Mouse (Mus musculus): ENCODE measurements around the gene Arhgef16.

Arhgef16 gene

GRCm38 (mm10) chr4:154294262-154294731, 7.2 kb downstream of the Arhgef16 start:
- no peak for DNase-seq (ENCODE audit: extremely low spot score, low read depth, low spot score)

DNA sequence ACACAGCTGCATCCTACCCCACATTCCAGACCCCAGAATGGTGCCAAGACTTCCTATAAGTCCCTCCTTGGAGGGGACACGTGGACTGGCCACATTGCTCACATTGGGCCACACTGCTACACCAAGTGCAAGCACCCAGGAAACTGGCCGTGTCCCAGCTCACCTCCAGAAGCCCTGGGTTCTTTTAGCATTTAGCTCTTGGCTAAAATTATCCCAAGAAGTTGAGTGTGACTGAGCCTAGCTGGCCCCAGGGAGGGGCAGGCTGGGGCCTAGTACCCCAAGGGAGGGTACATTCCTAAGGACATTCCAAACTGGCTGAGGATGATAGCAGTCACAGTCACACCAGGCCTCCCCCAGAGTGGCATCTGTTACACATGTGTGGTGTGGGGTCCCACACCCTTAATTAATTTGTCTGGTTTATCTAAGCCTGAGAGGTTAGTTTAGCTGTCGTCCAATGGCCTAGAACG, 7.7 kb downstream of the Arhgef16 start:
- no peak for DNase-seq (ENCODE audit: extremely low spot score, low read depth, low spot score)

DNA sequence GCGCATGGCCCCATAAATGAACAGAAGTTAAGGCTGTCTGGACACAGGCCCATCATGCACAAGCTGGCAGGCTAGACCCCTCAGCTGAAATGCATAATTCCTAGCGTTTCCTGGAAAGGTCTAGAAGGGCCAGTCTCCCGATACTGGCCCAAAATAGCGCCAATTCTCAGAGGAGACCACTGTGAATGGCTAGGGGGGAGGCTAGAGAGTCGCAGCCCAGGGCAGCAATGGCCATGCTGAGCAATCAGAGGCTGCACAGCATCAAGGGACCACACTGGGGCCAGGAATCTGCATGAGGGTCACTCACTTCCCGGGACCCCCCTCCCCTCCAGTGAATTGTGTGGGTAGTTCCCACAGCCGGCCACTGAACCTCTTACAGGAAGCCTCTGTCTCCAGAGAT, 17.8 kb downstream of the Arhgef16 start:
- no peak for DNase-seq (ENCODE audit: extremely low spot score, low read depth, low spot score)

GRCm38 (mm10) chr4:154279481-154279880, 22.0 kb downstream of the Arhgef16 start:
- no peak for DNase-seq (ENCODE audit: extremely low spot score, low read depth, low spot score)

GRCm38 (mm10) chr4:154273000-154273399, 28.5 kb downstream of the Arhgef16 start:
- DNase-seq (ENCODE audit: extremely low spot score, low read depth, low spot score) = peak; percentile 58

- DNase-seq (ENCODE audit: extremely low spot score, low read depth, low spot score) = no peak
Observed at GRCm38 (mm10) chr4:154269520-154269919, 32.0 kb downstream of the Arhgef16 start.

DNA sequence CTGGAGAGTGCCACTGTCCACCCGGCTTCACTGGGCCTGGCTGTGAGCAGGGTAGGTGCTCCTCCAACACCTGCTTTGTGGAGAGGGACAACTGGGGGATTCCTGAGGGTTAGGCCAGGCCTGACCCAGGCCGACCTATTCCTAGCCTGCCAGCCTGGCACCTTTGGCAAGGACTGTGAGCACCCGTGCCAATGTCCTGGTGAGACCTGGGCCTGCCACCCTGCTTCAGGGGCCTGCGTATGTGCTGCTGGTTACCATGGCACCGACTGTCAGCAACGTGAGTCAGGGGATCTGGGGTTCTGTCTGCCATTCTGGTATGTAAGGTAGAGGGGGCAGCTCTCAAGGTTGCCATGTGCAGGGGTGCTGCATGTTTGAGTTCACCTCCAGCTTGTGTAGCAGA, 34.0 kb downstream of the Arhgef16 start:
- DNase-seq (ENCODE audit: extremely low spot score, low read depth, low spot score) = no peak

GRCm38 (mm10) chr4:154262071-154262470, 39.4 kb downstream of the Arhgef16 start:
- DNase-seq (ENCODE audit: extremely low spot score, low read depth, low spot score) = no peak

DNA sequence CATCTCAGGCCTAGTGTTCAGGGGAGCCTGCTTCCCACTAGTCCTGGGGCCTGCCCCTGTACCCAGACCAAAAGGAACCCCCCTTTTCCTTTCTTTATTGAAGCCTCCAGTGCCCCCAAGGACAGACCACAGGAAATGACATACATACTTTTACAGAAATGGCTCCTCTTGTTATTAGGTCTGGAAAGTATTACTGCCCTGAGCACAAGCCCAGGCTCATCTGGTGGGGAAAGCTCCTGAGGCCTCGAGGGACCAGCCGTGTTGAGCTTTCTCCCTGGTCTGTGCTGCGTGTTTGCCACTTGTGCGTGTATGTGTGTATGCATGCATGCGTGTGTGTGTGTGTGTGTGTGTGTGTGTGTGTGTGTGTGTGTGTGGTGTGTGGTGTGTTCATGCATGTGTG, 40.7 kb downstream of the Arhgef16 start:
- DNase-seq (ENCODE audit: extremely low spot score, low read depth, low spot score) = no peak

DNA sequence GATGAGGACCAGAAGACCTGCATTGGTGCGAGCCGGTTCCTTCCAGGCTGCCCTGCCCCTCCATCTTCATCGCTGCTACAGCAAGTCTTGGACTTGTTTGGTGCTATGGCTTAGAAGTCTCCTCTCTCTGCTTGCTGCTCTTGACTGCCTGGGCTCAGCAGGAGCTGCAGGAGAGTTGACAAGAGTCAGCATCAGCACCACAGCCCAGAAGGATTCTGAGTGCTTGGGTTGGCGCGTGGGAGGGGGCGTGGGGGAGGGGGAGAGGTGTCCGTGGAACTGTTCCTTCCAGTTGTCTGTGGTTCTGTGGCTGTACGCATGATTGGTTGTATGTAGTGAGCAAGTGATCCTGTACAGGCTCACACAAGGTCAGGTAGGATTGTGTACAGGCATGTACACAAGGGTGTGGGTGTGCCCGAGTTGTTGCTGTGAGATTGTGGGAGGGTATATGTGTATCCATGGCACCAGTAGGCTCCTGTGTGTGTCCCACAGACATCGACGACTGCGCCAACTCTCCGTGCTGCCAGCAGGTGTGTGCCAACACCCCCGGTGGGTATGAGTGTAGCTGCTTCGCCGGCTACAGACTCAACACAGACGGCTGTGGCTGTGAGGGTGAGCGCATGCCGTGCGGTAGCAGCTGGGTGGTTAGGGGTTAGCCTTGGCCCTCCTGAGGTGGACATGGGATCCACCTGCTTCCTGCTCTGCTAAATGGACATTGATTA, 48.8 kb downstream of the Arhgef16 start:
- DNase-seq (ENCODE audit: extremely low spot score, low read depth, low spot score) = no peak

- DNase-seq (ENCODE audit: extremely low spot score, low read depth, low spot score) = no peak
Observed at GRCm38 (mm10) chr4:154249316-154249715, 52.2 kb downstream of the Arhgef16 start.

GRCm38 (mm10) chr4:154248092-154248805, 53.2 kb downstream of the Arhgef16 start:
- no peak for DNase-seq (ENCODE audit: extremely low spot score, low read depth, low spot score)

GRCm38 (mm10) chr4:154247207-154248091, 54.0 kb downstream of the Arhgef16 start:
- no peak for DNase-seq (ENCODE audit: extremely low spot score, low read depth, low spot score)

GRCm38 (mm10) chr4:154246115-154247040, 55.1 kb downstream of the Arhgef16 start:
- DNase-seq (ENCODE audit: extremely low spot score, low read depth, low spot score) = peak; percentile 92

DNA sequence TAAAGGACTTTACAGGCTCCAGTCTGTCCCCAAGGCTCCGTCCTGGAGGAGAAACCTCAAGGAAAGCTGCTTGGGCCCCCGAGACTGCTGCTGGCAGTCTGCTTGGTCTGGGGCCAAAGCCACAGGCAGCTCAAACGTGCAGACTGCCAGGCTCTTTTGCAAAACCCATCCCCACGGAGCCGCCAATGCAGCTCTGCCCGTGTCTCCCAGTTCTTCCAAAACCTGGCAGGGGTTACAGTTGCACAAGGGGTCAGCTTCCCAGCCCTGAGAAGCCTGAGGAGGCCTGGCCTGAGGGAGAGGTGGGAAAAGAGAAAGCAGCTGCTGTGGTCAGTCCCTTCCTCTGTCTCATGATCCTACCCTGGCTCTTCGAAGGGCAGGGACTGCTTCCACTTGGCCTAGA, 56.1 kb downstream of the Arhgef16 start:
- no peak for DNase-seq (ENCODE audit: extremely low spot score, low read depth, low spot score)

DNA sequence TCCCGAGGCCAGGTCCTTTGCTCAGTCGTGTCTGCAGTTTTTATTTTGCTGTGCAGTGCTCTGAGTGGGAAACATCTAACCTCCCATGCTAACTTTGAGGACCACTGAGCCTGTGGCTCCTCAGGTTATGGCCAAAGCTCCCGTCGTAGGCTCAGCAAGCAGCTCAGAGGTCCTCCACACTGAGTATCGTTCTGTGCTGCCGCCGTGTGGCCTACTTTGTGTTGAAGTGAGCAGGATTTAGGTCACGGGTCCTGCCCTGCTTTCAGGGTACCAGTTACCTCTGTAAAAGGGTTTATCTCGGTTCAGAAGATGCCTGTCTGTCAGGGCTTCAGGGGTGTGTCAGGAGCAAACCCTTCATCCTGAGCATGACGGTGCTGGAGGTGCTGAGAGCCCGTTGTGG, 60.9 kb downstream of the Arhgef16 start:
- DNase-seq (ENCODE audit: extremely low spot score, low read depth, low spot score) = no peak

DNA sequence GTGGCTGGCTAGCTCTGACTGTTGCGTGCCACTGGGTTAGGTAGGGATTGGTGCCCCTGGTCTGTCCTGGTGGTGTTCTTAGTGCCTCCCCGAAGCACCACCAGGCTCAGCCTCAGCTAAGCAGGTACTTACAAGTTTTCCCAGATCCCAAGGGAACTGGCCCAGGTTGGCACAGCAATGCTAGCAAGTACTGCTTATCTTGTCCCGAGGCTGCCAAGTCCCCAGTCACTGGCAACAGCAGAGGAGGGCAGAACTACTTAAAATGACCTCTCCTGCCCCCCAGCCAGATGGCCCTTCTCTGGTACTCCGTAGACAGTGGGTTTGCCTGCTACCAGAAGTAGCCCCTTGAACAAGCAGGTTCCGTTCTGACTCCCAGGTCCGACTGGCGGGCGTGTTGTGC, 62.3 kb downstream of the Arhgef16 start:
- DNase-seq (ENCODE audit: extremely low spot score, low read depth, low spot score) = no peak

- DNase-seq (ENCODE audit: extremely low spot score, low read depth, low spot score) = no peak
Observed at GRCm38 (mm10) chr4:154237306-154237705, 64.2 kb downstream of the Arhgef16 start.

DNA sequence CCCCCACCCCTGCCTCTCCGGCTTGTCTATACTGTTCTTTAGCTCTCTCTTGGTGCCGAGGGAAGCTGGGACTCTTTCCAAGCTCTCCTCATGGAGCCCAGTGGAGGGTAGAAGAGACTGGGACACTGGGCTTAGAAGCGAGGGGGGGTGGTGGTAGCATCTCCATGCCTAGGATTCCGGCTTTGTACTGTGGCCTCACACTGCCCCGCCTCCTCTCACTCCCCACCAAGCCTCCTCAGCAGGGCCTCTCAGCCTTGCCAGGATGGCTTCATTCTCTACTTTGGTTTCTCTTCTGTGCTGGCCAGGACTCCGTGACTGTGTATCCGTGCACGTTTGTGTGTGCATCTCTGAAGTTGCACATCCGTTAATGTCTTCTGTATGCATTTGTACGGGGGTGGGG, 64.6 kb downstream of the Arhgef16 start:
- no peak for DNase-seq (ENCODE audit: extremely low spot score, low read depth, low spot score)

GRCm38 (mm10) chr4:154236001-154236400, 65.5 kb downstream of the Arhgef16 start:
- no peak for DNase-seq (ENCODE audit: extremely low spot score, low read depth, low spot score)
